Mouse (Mus musculus): ENCODE results near the gene Sdf2. TPM values are rescaled to one million over a fixed set of nuclear protein-coding genes. Genes with fewer than 3 reads are reported as not detected.

Sdf2 gene
- polyA plus RNA-seq (2014; fragmentation: Nextera tagmentation; extraction: Ambion mirVana): 101 and 102 TPM in 2 replicates

GRCm38 (mm10) chr11:78245627-78246317 lies at the start of gene Sdf2, which contains the start of gene Supt6:
Gene Sdf2, plus strand, starts transcription at chr11:78245746.
Gene Supt6, minus strand, starts transcription at chr11:78245987.
- no peaks in the 10 kb centered on the region for H3K9me3 ChIP-seq (ENCODE audit: control insufficient read depth, low read depth, low read length)
- H3K36me3 ChIP-seq (ENCODE audit: control insufficient read depth, insufficient read depth, low read length): peaks cover 3% of the 10 kb centered on the region
- peak within 1 kb of the TSS; percentile 83 for H3K9ac ChIP-seq (replicated peaks; ENCODE audit: low read depth, low read length)
- peak; percentile 89 for ATAC-seq (ENCODE audit: insufficient number of reproducible peaks, insufficient read depth, low FRiP score, low read depth)
- WGBS: under 1% methylated on average over 50 of the region's 50 CpGs
- H3K4me1 ChIP-seq (ENCODE audit: control insufficient read depth, insufficient read depth, low read length): peaks cover 12% of the 10 kb centered on the region
- H3K27me3 ChIP-seq (ENCODE audit: control insufficient read depth, insufficient read depth, low read length): no peaks in the 10 kb centered on the region
- H3K4me3 ChIP-seq (ENCODE audit: low read depth, low read length): peak within 1 kb of the TSS; percentile 97
- peak within 1 kb of the TSS; percentile 97 for H3K27ac ChIP-seq (ENCODE audit: low read length)
- peak within 1 kb of the TSS; percentile 72 for H3K4me2 ChIP-seq (replicated peaks; ENCODE audit: low read depth, low read length)

- Histone ChIP-seq H3K27ac (ENCODE audit: low read length) (no peak overlapping the region), H3K4me2 (replicated peaks; ENCODE audit: low read depth, low read length) (no peak overlapping the region), H3K36me3 (ENCODE audit: control insufficient read depth, insufficient read depth, low read length) (peaks cover 22% of the 10 kb centered on the region), H3K4me1 (ENCODE audit: control insufficient read depth, insufficient read depth, low read length) (no peaks in the 10 kb centered on the region), H3K27me3 (ENCODE audit: control insufficient read depth, insufficient read depth, low read length) (no peaks in the 10 kb centered on the region), H3K4me3 (ENCODE audit: low read depth, low read length) (no peak overlapping the region), H3K9me3 (ENCODE audit: control insufficient read depth, low read depth, low read length) (no peaks in the 10 kb centered on the region), H3K9ac (replicated peaks; ENCODE audit: low read depth, low read length) (no peak overlapping the region)
- WGBS: 90% methylated on average over 3 of the region's 3 CpGs
- ATAC-seq (ENCODE audit: insufficient number of reproducible peaks, insufficient read depth, low FRiP score, low read depth): no peak
Measured at GRCm38 (mm10) chr11:78202372-78202771, 43.2 kb upstream of the Sdf2 start.

GRCm38 (mm10) chr11:78204287-78204686 lies 41.3 kb upstream of the Sdf2 start:
- Histone ChIP-seq H3K27ac (ENCODE audit: low read length) (no peak overlapping the region), H3K4me1 (ENCODE audit: control insufficient read depth, insufficient read depth, low read length) (no peaks in the 10 kb centered on the region), H3K9ac (replicated peaks; ENCODE audit: low read depth, low read length) (no peak overlapping the region), H3K9me3 (ENCODE audit: control insufficient read depth, low read depth, low read length) (no peaks in the 10 kb centered on the region), H3K4me3 (ENCODE audit: low read depth, low read length) (no peak overlapping the region), H3K27me3 (ENCODE audit: control insufficient read depth, insufficient read depth, low read length) (no peaks in the 10 kb centered on the region), H3K4me2 (replicated peaks; ENCODE audit: low read depth, low read length) (no peak overlapping the region), H3K36me3 (ENCODE audit: control insufficient read depth, insufficient read depth, low read length) (peaks cover 41% of the 10 kb centered on the region)
- no peak for ATAC-seq (ENCODE audit: insufficient number of reproducible peaks, insufficient read depth, low FRiP score, low read depth)
- WGBS: 88% methylated on average over 6 of the region's 6 CpGs

GRCm38 (mm10) chr11:78205361-78206206 lies 40.0 kb upstream of the Sdf2 start:
- WGBS: 38% methylated on average over 13 of the region's 13 CpGs
- no peak overlapping the region; the same call in 1 of the 2 replicates for H3K9ac ChIP-seq (replicated peaks; ENCODE audit: low read depth, low read length)
- peaks cover 54% of the 10 kb centered on the region for H3K36me3 ChIP-seq (ENCODE audit: control insufficient read depth, insufficient read depth, low read length)
- peak overlapping the region; percentile 28; the same call in 1 of the 2 replicates for H3K27ac ChIP-seq (ENCODE audit: low read length)
- no peaks in the 10 kb centered on the region for H3K9me3 ChIP-seq (ENCODE audit: control insufficient read depth, low read depth, low read length)
- H3K4me2 ChIP-seq (replicated peaks; ENCODE audit: low read depth, low read length): no peak overlapping the region
- no peak overlapping the region for H3K4me3 ChIP-seq (ENCODE audit: low read depth, low read length)
- H3K4me1 ChIP-seq (ENCODE audit: control insufficient read depth, insufficient read depth, low read length): no peaks in the 10 kb centered on the region
- no peaks in the 10 kb centered on the region for H3K27me3 ChIP-seq (ENCODE audit: control insufficient read depth, insufficient read depth, low read length)
- ATAC-seq (ENCODE audit: insufficient number of reproducible peaks, insufficient read depth, low FRiP score, low read depth): no peak

GRCm38 (mm10) chr11:78207190-78207589 lies 38.4 kb upstream of the Sdf2 start:
- WGBS: 88% methylated on average over 7 of the region's 7 CpGs
- no peak overlapping the region for H3K4me2 ChIP-seq (replicated peaks; ENCODE audit: low read depth, low read length)
- H3K27me3 ChIP-seq (ENCODE audit: control insufficient read depth, insufficient read depth, low read length): no peaks in the 10 kb centered on the region
- no peaks in the 10 kb centered on the region for H3K9me3 ChIP-seq (ENCODE audit: control insufficient read depth, low read depth, low read length)
- no peak overlapping the region for H3K4me3 ChIP-seq (ENCODE audit: low read depth, low read length)
- H3K27ac ChIP-seq (ENCODE audit: low read length): no peak overlapping the region
- H3K9ac ChIP-seq (replicated peaks; ENCODE audit: low read depth, low read length): no peak overlapping the region
- H3K36me3 ChIP-seq (ENCODE audit: control insufficient read depth, insufficient read depth, low read length): peaks cover 67% of the 10 kb centered on the region
- ATAC-seq (ENCODE audit: insufficient number of reproducible peaks, insufficient read depth, low FRiP score, low read depth): no peak
- H3K4me1 ChIP-seq (ENCODE audit: control insufficient read depth, insufficient read depth, low read length): no peaks in the 10 kb centered on the region

DNA sequence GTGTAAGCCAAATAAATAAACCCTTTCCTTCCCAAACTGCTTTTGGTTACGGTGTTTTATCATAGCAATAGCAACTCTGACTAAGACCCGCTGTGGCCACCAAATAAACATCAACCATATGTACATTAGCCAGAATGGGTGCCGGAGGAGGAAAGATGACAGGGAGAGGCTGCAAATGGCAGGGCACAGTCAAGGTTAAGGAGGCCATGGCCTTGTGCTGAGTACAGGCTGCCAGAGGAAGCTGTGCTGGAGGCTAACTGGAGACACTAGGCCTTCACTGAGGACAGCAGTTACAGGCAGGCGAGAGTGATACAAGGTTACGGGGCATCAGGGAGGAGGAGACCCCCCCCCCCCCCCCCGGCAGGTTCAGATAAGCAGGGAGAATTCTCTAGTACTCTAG lies 35.7 kb upstream of the Sdf2 start:
- no peak for ATAC-seq (ENCODE audit: insufficient number of reproducible peaks, insufficient read depth, low FRiP score, low read depth)
- H3K4me3 ChIP-seq (ENCODE audit: low read depth, low read length): no peak overlapping the region
- H3K9me3 ChIP-seq (ENCODE audit: control insufficient read depth, low read depth, low read length): no peaks in the 10 kb centered on the region
- 82% methylated on average over 6 of the region's 6 CpGs for WGBS
- H3K4me2 ChIP-seq (replicated peaks; ENCODE audit: low read depth, low read length): no peak overlapping the region
- H3K27ac ChIP-seq (ENCODE audit: low read length): no peak overlapping the region
- H3K36me3 ChIP-seq (ENCODE audit: control insufficient read depth, insufficient read depth, low read length): peaks cover 81% of the 10 kb centered on the region
- H3K9ac ChIP-seq (replicated peaks; ENCODE audit: low read depth, low read length): no peak overlapping the region
- no peaks in the 10 kb centered on the region for H3K27me3 ChIP-seq (ENCODE audit: control insufficient read depth, insufficient read depth, low read length)
- no peaks in the 10 kb centered on the region for H3K4me1 ChIP-seq (ENCODE audit: control insufficient read depth, insufficient read depth, low read length)

DNA sequence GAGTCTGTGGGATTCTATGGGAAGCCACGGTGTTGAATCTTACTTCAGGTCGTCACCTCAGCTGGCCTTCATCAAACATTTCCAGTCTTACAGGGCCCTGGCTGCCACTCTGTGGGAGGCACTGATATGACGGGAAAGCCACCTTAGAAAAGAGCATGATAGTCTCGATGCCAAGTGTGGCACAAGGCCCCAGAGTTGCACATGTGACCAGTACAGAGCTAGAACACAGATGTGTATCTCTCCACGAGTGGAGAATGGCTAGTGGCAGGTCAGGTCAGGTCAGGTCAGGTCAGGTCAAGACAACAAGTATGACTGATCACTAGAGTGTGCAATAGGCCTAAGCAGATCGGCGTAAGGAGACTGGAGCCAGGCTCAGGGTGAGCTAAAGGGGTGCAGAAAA lies 34.9 kb upstream of the Sdf2 start:
- peaks cover 86% of the 10 kb centered on the region for H3K36me3 ChIP-seq (ENCODE audit: control insufficient read depth, insufficient read depth, low read length)
- ATAC-seq (ENCODE audit: insufficient number of reproducible peaks, insufficient read depth, low FRiP score, low read depth): no peak
- no peak overlapping the region for H3K4me2 ChIP-seq (replicated peaks; ENCODE audit: low read depth, low read length)
- H3K4me1 ChIP-seq (ENCODE audit: control insufficient read depth, insufficient read depth, low read length): no peaks in the 10 kb centered on the region
- no peak overlapping the region for H3K9ac ChIP-seq (replicated peaks; ENCODE audit: low read depth, low read length)
- no peaks in the 10 kb centered on the region for H3K27me3 ChIP-seq (ENCODE audit: control insufficient read depth, insufficient read depth, low read length)
- no peak overlapping the region for H3K4me3 ChIP-seq (ENCODE audit: low read depth, low read length)
- 52% methylated on average over 7 of the region's 7 CpGs for WGBS
- no peak overlapping the region for H3K27ac ChIP-seq (ENCODE audit: low read length)
- H3K9me3 ChIP-seq (ENCODE audit: control insufficient read depth, low read depth, low read length): no peaks in the 10 kb centered on the region

DNA sequence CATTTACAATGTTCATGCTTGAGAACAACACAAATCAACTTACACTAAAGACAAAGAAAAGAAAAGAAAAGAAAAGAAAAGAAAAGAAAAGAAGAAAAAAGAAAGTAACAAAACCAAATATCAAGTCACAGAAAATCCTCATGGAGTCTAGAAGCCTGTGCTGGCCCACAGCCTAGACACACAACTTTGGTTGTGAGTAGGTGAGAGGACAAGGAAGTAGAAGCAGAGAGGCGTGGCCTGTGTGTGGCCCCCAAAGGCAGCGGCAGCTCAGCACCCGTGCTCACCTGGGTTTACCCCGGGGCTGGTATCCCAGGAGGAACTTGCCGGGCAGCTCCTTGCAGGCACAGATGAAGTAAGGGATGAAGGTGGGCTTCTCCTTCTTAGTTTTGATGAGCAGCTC lies 34.0 kb upstream of the Sdf2 start:
- H3K4me2 ChIP-seq (replicated peaks; ENCODE audit: low read depth, low read length): no peak overlapping the region
- 89% methylated on average over 5 of the region's 5 CpGs for WGBS
- H3K27me3 ChIP-seq (ENCODE audit: control insufficient read depth, insufficient read depth, low read length): no peaks in the 10 kb centered on the region
- no peaks in the 10 kb centered on the region for H3K9me3 ChIP-seq (ENCODE audit: control insufficient read depth, low read depth, low read length)
- no peak overlapping the region for H3K9ac ChIP-seq (replicated peaks; ENCODE audit: low read depth, low read length)
- no peak for ATAC-seq (ENCODE audit: insufficient number of reproducible peaks, insufficient read depth, low FRiP score, low read depth)
- H3K4me3 ChIP-seq (ENCODE audit: low read depth, low read length): no peak overlapping the region
- peaks cover 87% of the 10 kb centered on the region for H3K36me3 ChIP-seq (ENCODE audit: control insufficient read depth, insufficient read depth, low read length)
- no peaks in the 10 kb centered on the region for H3K4me1 ChIP-seq (ENCODE audit: control insufficient read depth, insufficient read depth, low read length)
- no peak overlapping the region for H3K27ac ChIP-seq (ENCODE audit: low read length)
